Mouse (Mus musculus) CH12.LX (cell line): Measurements from ENCODE around the gene Sf3b3. TPM values are rescaled to one million over a fixed set of nuclear protein-coding genes. Genes with fewer than 3 reads are reported as not detected.

Experiments
- DNase-seq: peaks from one replicate; pipeline ENCODE4 v3.0.0-alpha.2; 2013; ENCODE audit errors: extremely low read depth
- H3K27ac ChIP-seq: 2 replicates; pipeline ENCODE4 v1.5.1; 2012; ENCODE audit warnings: low read depth, mild to moderate bottlenecking, control low read depth, moderate library complexity; ENCODE audit not compliant: insufficient read depth
- H3K27me3 ChIP-seq: replicated peaks from 2 replicates; pipeline ENCODE3; 2012; ENCODE audit warnings: inconsistent platforms
- H3K36me3 ChIP-seq, 2 experiments: replicated peaks in 1 of 2; 2 replicates each; pipeline versions ENCODE3 to v1.6.1; 2012; ENCODE audit warnings: inconsistent platforms in 1 of 2, low read length in 1 of 2, mild to moderate bottlenecking in 1 of 2, mixed read lengths in 1 of 2, moderate library complexity in 1 of 2; ENCODE audit not compliant: control insufficient read depth in 1 of 2, insufficient read depth in 1 of 2
- H3K4me1 ChIP-seq, 2 experiments: 2 replicates each; pipeline ENCODE4 v1.6.1; 2012; ENCODE audit warnings: inconsistent platforms in 1 of 2, moderate library complexity in 1 of 2; ENCODE audit not compliant: insufficient read depth in 2 of 2, control insufficient read depth in 1 of 2
- H3K4me2 ChIP-seq: 2 replicates; pipeline ENCODE4 v1.6.1; 2012; ENCODE audit warnings: low read depth, mild to moderate bottlenecking, control low read depth; ENCODE audit not compliant: poor library complexity, insufficient read depth, severe bottlenecking
- H3K4me3 ChIP-seq, 3 experiments: fragments of 150-350 bp in 1 of 3; sonication (generic) in 1 of 3; replicated peaks in 1 of 3; 2 replicates each; pipeline versions ENCODE3 to v1.5.1; 2011 to 2012; ENCODE audit warnings: low read depth in 2 of 3, low read length in 2 of 3, mild to moderate bottlenecking in 2 of 3, moderate library complexity in 2 of 3, control low read depth in 1 of 3, improper control_type of control experiment in 1 of 3, inconsistent platforms in 1 of 3, mixed read lengths in 1 of 3; ENCODE audit not compliant: poor library complexity in 1 of 3
- H3K79me2 ChIP-seq: replicated peaks from 2 replicates; pipeline ENCODE4 v1.6.1; 2012; ENCODE audit warnings: mild to moderate bottlenecking, moderate library complexity; ENCODE audit not compliant: control insufficient read depth, poor library complexity, insufficient read depth, severe bottlenecking; ENCODE audit errors: extremely low read depth
- H3K9ac ChIP-seq: 2 replicates; pipeline ENCODE4 v1.6.1; 2012; ENCODE audit warnings: low read depth, mild to moderate bottlenecking, control low read depth, moderate library complexity; ENCODE audit not compliant: insufficient read depth
- H3K9me3 ChIP-seq: replicated peaks from 2 replicates; pipeline ENCODE3; 2012; ENCODE audit warnings: low read length, inconsistent platforms, mixed read lengths
- BHLHE40 ChIP-seq: IDR thresholded peaks from 2 replicates; pipeline ENCODE4 v1.6.1; 2011; ENCODE audit warnings: mild to moderate bottlenecking, low read depth, low read length, improper control_type of control experiment
- CHD2 ChIP-seq: IDR thresholded peaks from 2 replicates; pipeline ENCODE4 v1.6.1; 2011; ENCODE audit warnings: low read length, improper control_type of control experiment
- E2F4 ChIP-seq: IDR thresholded peaks from 2 replicates; pipeline ENCODE4 v1.6.1; 2011; ENCODE audit warnings: low read depth, low read length, improper control_type of control experiment; ENCODE audit not compliant: insufficient replicate concordance
- ELF1 ChIP-seq: IDR thresholded peaks from 2 replicates; pipeline ENCODE4 v1.6.1; 2014; ENCODE audit warnings: low read depth, mild to moderate bottlenecking, inconsistent platforms, low read length, improper control_type of control experiment
- ETS1 ChIP-seq: conservative IDR thresholded peaks from 2 replicates; pipeline ENCODE4 v1.6.1; 2012; ENCODE audit warnings: low read depth, mild to moderate bottlenecking, inconsistent platforms, low read length, improper control_type of control experiment, moderate library complexity
- GABPA ChIP-seq: IDR thresholded peaks from 2 replicates; pipeline ENCODE4 v1.6.1; 2012; ENCODE audit warnings: low read depth, low read length, improper control_type of control experiment, inconsistent platforms; ENCODE audit not compliant: insufficient replicate concordance
- JUN ChIP-seq: IDR thresholded peaks from 2 replicates; pipeline ENCODE4 v1.6.1; 2011; ENCODE audit warnings: low read depth, mild to moderate bottlenecking, low read length, improper control_type of control experiment, moderate library complexity; ENCODE audit not compliant: insufficient read depth
- JUND ChIP-seq: conservative IDR thresholded peaks from 2 replicates; pipeline ENCODE4 v1.6.1; 2011; ENCODE audit warnings: low read depth, low read length, improper control_type of control experiment
- KAT2A ChIP-seq: IDR thresholded peaks from 2 replicates; pipeline ENCODE4 v1.6.1; 2012; ENCODE audit warnings: low read length, improper control_type of control experiment, inconsistent platforms; ENCODE audit not compliant: insufficient replicate concordance
- MAFK ChIP-seq: IDR thresholded peaks from 2 replicates; pipeline ENCODE4 v1.6.1; 2011; ENCODE audit warnings: low read length, improper control_type of control experiment; ENCODE audit not compliant: insufficient replicate concordance
- MAZ ChIP-seq: IDR thresholded peaks from 2 replicates; pipeline ENCODE4 v1.6.1; 2012; ENCODE audit warnings: low read depth, mild to moderate bottlenecking, inconsistent platforms, low read length, improper control_type of control experiment, moderate library complexity
- MEF2A ChIP-seq: IDR thresholded peaks from 2 replicates; pipeline ENCODE4 v1.6.1; 2014; ENCODE audit warnings: low read depth, mild to moderate bottlenecking, inconsistent platforms, low read length, improper control_type of control experiment, borderline replicate concordance
- MYC ChIP-seq: IDR thresholded peaks from 2 replicates; pipeline ENCODE4 v1.6.1; 2011; ENCODE audit warnings: low read depth, mild to moderate bottlenecking, improper control_type of control experiment, low read length
- NELFE ChIP-seq: IDR thresholded peaks from 2 replicates; pipeline ENCODE4 v1.6.1; 2011; ENCODE audit warnings: low read depth, low read length, improper control_type of control experiment
- PAX5 ChIP-seq: IDR thresholded peaks from 2 replicates; pipeline ENCODE4 v1.6.1; 2012; ENCODE audit warnings: low read length, inconsistent platforms, mixed read lengths
- POLR2AphosphoS2 ChIP-seq: IDR thresholded peaks from 2 replicates; pipeline ENCODE4 v1.6.1; 2011; ENCODE audit warnings: low read depth, low read length, improper control_type of control experiment
- RAD21 ChIP-seq: IDR thresholded peaks from 2 replicates; pipeline ENCODE4 v1.6.1; 2011; ENCODE audit warnings: low read depth, mild to moderate bottlenecking, low read length, improper control_type of control experiment, moderate library complexity
- RCOR1 ChIP-seq: conservative IDR thresholded peaks from 2 replicates; pipeline ENCODE4 v1.6.1; 2012; ENCODE audit warnings: low read depth, mild to moderate bottlenecking, inconsistent platforms, low read length, improper control_type of control experiment
- SIN3A ChIP-seq: IDR thresholded peaks from 2 replicates; pipeline ENCODE4 v1.6.1; 2012; ENCODE audit warnings: low read length, improper control_type of control experiment, inconsistent platforms
- SMC3 ChIP-seq: IDR thresholded peaks from 2 replicates; pipeline ENCODE4 v1.6.1; 2011; ENCODE audit warnings: low read depth, low read length, improper control_type of control experiment
- ZC3H11A ChIP-seq: IDR thresholded peaks from 2 replicates; pipeline ENCODE4 v1.6.1; 2012; ENCODE audit warnings: low read depth, mild to moderate bottlenecking, inconsistent platforms, low read length, improper control_type of control experiment
- ZKSCAN1 ChIP-seq: IDR thresholded peaks from 2 replicates; pipeline ENCODE4 v1.6.1; 2012; ENCODE audit warnings: low read depth, inconsistent platforms, low read length, improper control_type of control experiment, borderline replicate concordance
- ZMIZ1 ChIP-seq: IDR thresholded peaks from 2 replicates; pipeline ENCODE4 v1.6.1; 2012; ENCODE audit warnings: low read depth, mild to moderate bottlenecking, inconsistent platforms, low read length, improper control_type of control experiment
- dilution Hi-C: fragments of 300-500 bp; cut with MboI; formaldehyde crosslinking; loops from 2 replicates; pipeline ENCODE4 v1.14.3; 2020; ENCODE audit warnings: low sequenced_read_pairs; ENCODE audit not compliant: extremely low pct_unique_long_range_greater_than_20kb, extremely low pct_ligation_motif_present
- in situ Hi-C: fragments of 300-500 bp; cut with MboI; formaldehyde crosslinking; loops from 3 replicates; pipeline ENCODE4 v1.14.3; 2019; ENCODE audit warnings: low sequenced_read_pairs, low pct_ligation_motif_present, low pct_unique_long_range_greater_than_20kb, mixed read lengths
- polyA plus RNA-seq: library from polyadenylated mRNA; unstranded; fragments of >175 nt; gene quantifications from 2 replicates; pipeline ENCODE4 v1.2.1, GENCODE M21; 2012; ENCODE audit warnings: low read depth; ENCODE audit not compliant: insufficient read length
- total RNA-seq, 2 experiments: library from RNA; depleted of rRNA; stranded (reverse); fragments of 300-350 nt in 1 of 2; fragments of >200 nt in 1 of 2; gene quantifications; 2 replicates each; pipeline ENCODE4 v1.2.3; 2012 to 2014

Sf3b3 gene
- total and polyA plus RNA-seq, 3 experiments = 136 to 213 (median 137) TPM

GRCm38 (mm10) chr8:110804825-110805514 lies 41.6 kb downstream of the Sf3b3 start:
- no peak overlapping the region for H3K27ac ChIP-seq
- in situ Hi-C loops (no loop called here), dilution Hi-C loops (no loop called here)
- H3K36me3 ChIP-seq = peaks cover 10 to 14% of the 10 kb centered on the region in 2 experiments
- no peak overlapping the region for H3K4me2 ChIP-seq
- no peak overlapping the region for H3K9ac ChIP-seq
- no peak for TF ChIP-seq RAD21
- TF ChIP-seq ZMIZ1 = no peak
- TF ChIP-seq JUN = no peak
- no peak for TF ChIP-seq KAT2A
- no peak for TF ChIP-seq ELF1
- TF ChIP-seq SMC3 = no peak
- TF ChIP-seq RCOR1 = no peak
- no peak for TF ChIP-seq ZC3H11A
- TF ChIP-seq BHLHE40 = no peak
- TF ChIP-seq MYC = no peak
- no peak for TF ChIP-seq ZKSCAN1
- TF ChIP-seq MEF2A = no peak
- TF ChIP-seq, all 38 proteins: peak for 0
- peaks cover 3 to 40% of the 10 kb centered on the region in 2 experiments for H3K4me1 ChIP-seq
- no peaks in the 10 kb centered on the region for H3K79me2 ChIP-seq
- H3K27me3 ChIP-seq = peaks cover 1% of the 10 kb centered on the region
- no peak for DNase-seq
- H3K9me3 ChIP-seq = no peaks in the 10 kb centered on the region
- H3K4me3 ChIP-seq = no peak overlapping the region

GRCm38 (mm10) chr8:110803856-110804255 lies 42.7 kb downstream of the Sf3b3 start:
- H3K27me3 ChIP-seq = peaks cover 1% of the 10 kb centered on the region
- no peaks in the 10 kb centered on the region for H3K79me2 ChIP-seq
- in situ Hi-C loops (no loop called here), dilution Hi-C loops (no loop called here)
- peaks cover 0 to 3% of the 10 kb centered on the region in 2 experiments for H3K36me3 ChIP-seq
- no peak overlapping the region for H3K9ac ChIP-seq
- DNase-seq = no peak
- H3K4me3 ChIP-seq = no peak overlapping the region
- H3K4me1 ChIP-seq = peaks cover 5 to 29% of the 10 kb centered on the region in 2 experiments
- no peaks in the 10 kb centered on the region for H3K9me3 ChIP-seq
- no peak overlapping the region for H3K4me2 ChIP-seq
- H3K27ac ChIP-seq = no peak overlapping the region
- TF ChIP-seq E2F4 = no peak
- TF ChIP-seq JUND = no peak
- TF ChIP-seq JUN = no peak
- no peak for TF ChIP-seq RCOR1
- TF ChIP-seq ZKSCAN1 = no peak
- no peak for TF ChIP-seq SMC3
- no peak for TF ChIP-seq NELFE
- no peak for TF ChIP-seq ZC3H11A
- TF ChIP-seq GABPA = no peak
- TF ChIP-seq MAZ = no peak
- no peak for TF ChIP-seq ETS1
- TF ChIP-seq MEF2A = no peak
- no peak for TF ChIP-seq SIN3A
- TF ChIP-seq ELF1 = no peak
- TF ChIP-seq MAFK = no peak
- TF ChIP-seq CHD2 = no peak
- TF ChIP-seq PAX5 = no peak
- TF ChIP-seq POLR2AphosphoS2 = no peak
